In the genomic region with DNA sequence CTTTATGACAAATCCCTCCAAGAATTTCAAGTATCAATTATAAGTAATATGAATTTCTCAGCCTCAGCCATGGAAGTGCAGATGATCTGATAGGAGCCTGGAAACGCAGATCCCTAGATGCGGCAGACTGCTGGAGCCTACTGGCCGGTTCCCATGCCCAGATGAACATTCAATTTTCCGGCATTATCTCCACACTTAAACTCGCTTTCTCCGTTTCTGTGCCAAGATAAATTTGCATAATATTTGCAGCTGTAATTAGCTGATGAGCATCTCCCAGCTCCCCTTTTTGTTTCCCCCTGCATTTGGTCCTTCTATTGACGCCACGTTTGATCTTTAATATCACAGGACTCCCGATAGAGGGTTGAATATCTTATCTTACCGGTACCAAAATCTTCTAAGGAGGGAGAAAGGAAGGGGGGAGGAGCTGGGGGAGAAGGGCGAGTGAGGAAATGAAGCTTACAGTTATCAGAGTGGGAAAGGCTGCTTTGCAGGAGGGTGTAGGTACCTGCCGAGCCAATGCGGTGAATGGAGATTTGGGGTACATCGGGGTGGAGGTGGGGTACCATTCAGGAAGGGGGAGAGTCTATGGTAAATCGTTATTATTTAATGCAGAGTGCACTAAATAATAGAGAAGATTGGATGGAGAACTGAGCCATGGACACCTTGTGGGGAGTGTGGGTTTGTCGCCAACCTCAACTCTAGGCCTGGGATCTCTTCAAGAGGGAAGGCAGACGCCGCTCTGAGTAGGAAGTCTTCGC, we compare ENCODE assay signal across 22 mouse cellular contexts. TPM values are rescaled to one million over a fixed set of nuclear protein-coding genes. Genes with fewer than 3 reads are reported as not detected.
A peak's percentile ranks its signal among the peaks of the same experiment; 100 is the strongest.
DNase-seq lines count a peak whose midpoint lies in the region; ATAC-seq and TF ChIP-seq lines count a peak whose summit lies in the region.
"Had no signal": no experiment of that assay in that cellular context is flagged by ENCODE, and none has a peak within 500 bp of the region (broad histone marks: within the 10 kb centered on the region; RNA-seq: fewer than 3 reads in every experiment).

No protein-coding gene starts in this region.

- peak; percentile 45 for DNase-seq in embryo, embryonic 10.5 days (ENCODE audit: low spot score)
- no peak for DNase-seq in embryo, embryonic 10 days (ENCODE audit: low spot score)
- no peak for DNase-seq in hindbrain, postnatal 0 days (ENCODE audit: low spot score)
- no peak for DNase-seq in adrenal gland, postnatal 10 days
- DNase-seq: adrenal gland, postnatal 14 days; cerebellum, adult 9-11 months; kidney, adult 18-20 months; kidney, postnatal 4 days; left cerebral cortex, postnatal 4 days; right cerebral cortex, postnatal 4 days had no signal

- H3K9me3 ChIP-seq in hindbrain, embryonic 12.5 days (replicated peaks), result no peaks in the 10 kb centered on the region
- H3K9me3 ChIP-seq in hindbrain, postnatal 0 days (ENCODE audit: low read length), result no peaks in the 10 kb centered on the region
- H3K9me3 ChIP-seq in neural tube, embryonic 12.5 days, result no peaks in the 10 kb centered on the region
- H3K9me3 ChIP-seq: embryonic facial prominence, embryonic 15.5 days; hindbrain, embryonic 13.5 days; liver, embryonic 12.5 days had no signal

- H3K4me3 ChIP-seq in hindbrain, embryonic 12.5 days, result no peak overlapping the region
- H3K4me3 ChIP-seq in hindbrain, postnatal 0 days (ENCODE audit: low read length), result no peak overlapping the region
- no peak overlapping the region for H3K4me3 ChIP-seq in neural tube, embryonic 12.5 days

- no peaks in the 10 kb centered on the region for H3K36me3 ChIP-seq in hindbrain, embryonic 12.5 days
- H3K36me3 ChIP-seq in hindbrain, postnatal 0 days (ENCODE audit: insufficient read depth, low read length), result no peaks in the 10 kb centered on the region
- H3K36me3 ChIP-seq in neural tube, embryonic 12.5 days, result no peaks in the 10 kb centered on the region
- H3K36me3 ChIP-seq: embryonic facial prominence, embryonic 15.5 days; hindbrain, embryonic 13.5 days; liver, embryonic 12.5 days had no signal

- H3K4me2 ChIP-seq in hindbrain, embryonic 12.5 days (replicated peaks), result peak overlapping the region; percentile 41; the same call in 1 of the 2 replicates
- H3K4me2 ChIP-seq in hindbrain, postnatal 0 days (ENCODE audit: low read depth, low read length), result no peak overlapping the region
- 0 out of 2 replicates have a peak overlapping the region, but pooled peaks have one; percentile 40 for H3K4me2 ChIP-seq in neural tube, embryonic 12.5 days (replicated peaks)

- 2% methylated on average over 19 of the region's 19 CpGs for WGBS in hindbrain, embryonic 12.5 days
- 3% methylated on average over 19 of the region's 19 CpGs for WGBS in hindbrain, postnatal 0 days
- under 1% methylated on average over 19 of the region's 19 CpGs for WGBS in neural tube, embryonic 12.5 days

- peaks cover 18% of the 10 kb centered on the region for H3K4me1 ChIP-seq in hindbrain, embryonic 12.5 days
- H3K4me1 ChIP-seq in hindbrain, postnatal 0 days (ENCODE audit: insufficient read depth, low read length), result no peaks in the 10 kb centered on the region
- peaks cover 3% of the 10 kb centered on the region; the same call in 1 of the 2 replicates for H3K4me1 ChIP-seq in neural tube, embryonic 12.5 days

- no peak for ATAC-seq in hindbrain, embryonic 12.5 days (ENCODE audit: low FRiP score)
- ATAC-seq in hindbrain, postnatal 0 days, result no peak
- ATAC-seq in granulocyte monocyte progenitor cell, adult 5-6 weeks (replicated peaks; ENCODE audit: poor library complexity, severe bottlenecking), result 0 out of 2 replicates have a peak, but pooled peaks have one; percentile 18
- ATAC-seq in neural tube, embryonic 12.5 days (ENCODE audit: low FRiP score, low read depth), result no peak
- no peak for ATAC-seq in CD4-positive, CD25-positive, alpha-beta regulatory T cell, adult 4 months
- ATAC-seq: liver, embryonic 12.5 days; lung, postnatal 0 days had no signal

- no peak overlapping the region for H3K9ac ChIP-seq in hindbrain, embryonic 12.5 days
- H3K9ac ChIP-seq in hindbrain, postnatal 0 days (replicated peaks; ENCODE audit: low read length), result no peak overlapping the region
- H3K9ac ChIP-seq in neural tube, embryonic 12.5 days, result no peak overlapping the region
- H3K9ac ChIP-seq: embryonic facial prominence, embryonic 15.5 days; hindbrain, embryonic 13.5 days; liver, embryonic 12.5 days had no signal

- TF ChIP-seq CTCF in hindbrain, postnatal 0 days (IDR thresholded peaks at IDR 0.05; ENCODE audit: low read depth), result no peak

- H3K27me3 ChIP-seq in hindbrain, embryonic 12.5 days, result peaks cover 94% of the 10 kb centered on the region
- H3K27me3 ChIP-seq in hindbrain, postnatal 0 days (ENCODE audit: insufficient read depth, low read length), result peaks cover 70% of the 10 kb centered on the region
- H3K27me3 ChIP-seq in neural tube, embryonic 12.5 days (replicated peaks), result peaks cover 93% of the 10 kb centered on the region

- no peak overlapping the region for H3K27ac ChIP-seq in hindbrain, embryonic 12.5 days
- no peak overlapping the region for H3K27ac ChIP-seq in hindbrain, postnatal 0 days
- no peak overlapping the region for H3K27ac ChIP-seq in neural tube, embryonic 12.5 days
- H3K27ac ChIP-seq: embryonic facial prominence, embryonic 15.5 days; hindbrain, embryonic 13.5 days; liver, embryonic 12.5 days had no signal

RNA-seq across cellular contexts. Expression of gene Gata3, which starts 5.2 kb away (rescaled TPM):
- 48.4 and 63.4 TPM in 2 replicates for polyA plus RNA-seq in hindbrain, embryonic 12.5 days (2016; fragmentation: Nextera tagmentation; extraction: Ambion mirVana)
- 2.3 and 3.5 TPM in 2 replicates for total RNA-seq in hindbrain, postnatal 0 days (2014; rRNA removed)
- 17.6 and 20.5 TPM in 2 replicates for polyA plus RNA-seq in hindbrain, postnatal 0 days (2015; fragmentation: Nextera tagmentation; extraction: Ambion mirVana)
- 17.0 TPM in 1 of 2 replicates, not detected in the other for total RNA-seq in granulocyte monocyte progenitor cell, adult 5-6 weeks (2014; fragmentation: Nextera tagmentation)
- total RNA-seq in granulocyte monocyte progenitor cell, adult 5-6 weeks (2017), result not detected in 2 replicates
- polyA plus RNA-seq in neural tube, embryonic 12.5 days (2016; fragmentation: Nextera tagmentation; extraction: Ambion mirVana), result 11.5 and 12.1 TPM in 2 replicates
- 10 to 100 TPM; 12.3 to 14.8 TPM for total RNA-seq in adrenal gland, postnatal 10 days (2021)
- polyA plus RNA-seq in CD4-positive, CD25-positive, alpha-beta regulatory T cell, adult 4 months (2017; shearing (Covaris generic)), result 100 to 1,000 TPM; 136 to 163 TPM
- total RNA-seq: layer of hippocampus, postnatal 25 days had no signal

RNA-seq across cellular contexts. Expression of gene 9230102O04Rik, which starts 5.7 kb away (rescaled TPM):
- polyA plus RNA-seq in hindbrain, embryonic 12.5 days (2016; fragmentation: Nextera tagmentation; extraction: Ambion mirVana), result 3.5 and 3.8 TPM in 2 replicates
- 1.5 TPM in 1 of 2 replicates, not detected in the other for total RNA-seq in hindbrain, postnatal 0 days (2014; rRNA removed)
- polyA plus RNA-seq in hindbrain, postnatal 0 days (2015; fragmentation: Nextera tagmentation; extraction: Ambion mirVana), result 0.76 and 1.0 TPM in 2 replicates
- not detected in 2 replicates for total RNA-seq in granulocyte monocyte progenitor cell, adult 5-6 weeks (2014; fragmentation: Nextera tagmentation)
- total RNA-seq in granulocyte monocyte progenitor cell, adult 5-6 weeks (2017), result not detected in 2 replicates
- 0.78 and 0.94 TPM in 2 replicates for polyA plus RNA-seq in neural tube, embryonic 12.5 days (2016; fragmentation: Nextera tagmentation; extraction: Ambion mirVana)
- total RNA-seq in adrenal gland, postnatal 10 days (2021), result not detected
- polyA plus RNA-seq in CD4-positive, CD25-positive, alpha-beta regulatory T cell, adult 4 months (2017; shearing (Covaris generic)), result under 1 TPM in 1 of 2 experiments, not detected in 1; 0.81 TPM
- total RNA-seq: adrenal gland, postnatal 14 days; heart, adult 8-10 months; layer of hippocampus, postnatal 25 days; left cerebral cortex, postnatal 4 days; megakaryocyte-erythroid progenitor cell, adult 5-6 weeks had no signal
- polyA plus RNA-seq: liver, embryonic 12.5 days; lung, postnatal 0 days; stomach, embryonic 14.5 days had no signal

RNA-seq across cellular contexts. Expression of gene 4930412O13Rik, which starts 14.0 kb away (rescaled TPM):
- polyA plus RNA-seq in hindbrain, embryonic 12.5 days (2016; fragmentation: Nextera tagmentation; extraction: Ambion mirVana), result 1.1 and 2.9 TPM in 2 replicates
- not detected in 2 replicates for total RNA-seq in hindbrain, postnatal 0 days (2014; rRNA removed)
- 0.57 and 0.75 TPM in 2 replicates for polyA plus RNA-seq in hindbrain, postnatal 0 days (2015; fragmentation: Nextera tagmentation; extraction: Ambion mirVana)
- not detected in 2 replicates for total RNA-seq in granulocyte monocyte progenitor cell, adult 5-6 weeks (2014; fragmentation: Nextera tagmentation)
- total RNA-seq in granulocyte monocyte progenitor cell, adult 5-6 weeks (2017), result not detected in 2 replicates
- polyA plus RNA-seq in neural tube, embryonic 12.5 days (2016; fragmentation: Nextera tagmentation; extraction: Ambion mirVana), result 0.23 and 0.72 TPM in 2 replicates
- 1 to 10 TPM; 1.1 to 2.1 TPM for total RNA-seq in adrenal gland, postnatal 10 days (2021)
- polyA plus RNA-seq in CD4-positive, CD25-positive, alpha-beta regulatory T cell, adult 4 months (2017; shearing (Covaris generic)), result 1 to 10 TPM in 1 of 2 experiments, under 1 TPM in 1; 0.66 to 1.9 TPM
- total RNA-seq: heart, adult 8-10 months; layer of hippocampus, postnatal 25 days; left cerebral cortex, postnatal 4 days; megakaryocyte-erythroid progenitor cell, adult 5-6 weeks had no signal
- polyA plus RNA-seq: liver, embryonic 12.5 days; lung, postnatal 0 days; stomach, embryonic 14.5 days had no signal
